Mouse (Mus musculus) left cerebral cortex, postnatal 10 days (tissue): Measurements from ENCODE around the gene Krt76. TPM values are rescaled to one million over a fixed set of nuclear protein-coding genes. Genes with fewer than 3 reads are reported as not detected.

Source experiments
- DNase-seq, 2 experiments: peaks; one replicate each; pipeline ENCODE4 v3.0.0; 2021 to 2022; ENCODE audit warnings: low spot score in 2 of 2, mixed read lengths in 1 of 2; ENCODE audit errors: extremely low spot score in 1 of 2
- intact Hi-C: fragments of 180-260 bp; cut with DNase I; formaldehyde crosslinking; loops from one replicate; pipeline ENCODE4 v1.15.1; 2025
- microRNA-seq: library from miRNA; unstranded; fragments of <30 nt; microRNA quantifications from one replicate; pipeline ENCODE4 v1.2.0, GENCODE M21; 2022
- total RNA-seq, 2 experiments: library from RNA; stranded (reverse); gene quantifications; 2 replicates each; pipeline ENCODE4 v1.2.3; 2021

Krt76 gene
- total RNA-seq, 2 experiments from 2014 or later: not detected

- DNase-seq: peak; percentile 41 to 68
- intact Hi-C loops: no loop called here
These were observed 23.3 kb downstream of the Krt76 start, which contains the start of gene Krt77 for GRCm38 (mm10) chr15:101869431-101869830. Krt77 (minus strand) TSS chr15:101869705.

GRCm38 (mm10) chr15:101866754-101867153 is 26.0 kb downstream of the Krt76 start:
- peak in 1 of 2 experiments; percentile 38 for DNase-seq

GRCm38 (mm10) chr15:101860421-101861130 is 32.1 kb downstream of the Krt76 start:
- intact Hi-C loops: no loop called here
- peak in 1 of 2 experiments; percentile 37 for DNase-seq

More at GRCm38 (mm10) chr15:101866754-101867153, 26.0 kb downstream of the Krt76 start:
- intact Hi-C loops: no loop called here

- intact Hi-C loops: no loop called here
- peak in 1 of 2 experiments; percentile 60 for DNase-seq
These were observed 33.0 kb downstream of the Krt76 start for GRCm38 (mm10) chr15:101859735-101860170.

- DNase-seq: no peak
- intact Hi-C loops: no loop called here
These were observed 33.9 kb downstream of the Krt76 start for GRCm38 (mm10) chr15:101858673-101859425.

GRCm38 (mm10) chr15:101856696-101857095 is 36.0 kb downstream of the Krt76 start:
- DNase-seq: no peak

GRCm38 (mm10) chr15:101855732-101856131 is 37.0 kb downstream of the Krt76 start:
- intact Hi-C loops: no loop called here
- DNase-seq: no peak

More at GRCm38 (mm10) chr15:101856696-101857095, 36.0 kb downstream of the Krt76 start:
- intact Hi-C loops: no loop called here

- DNase-seq: no peak
- intact Hi-C loops: no loop called here
These were observed 38.4 kb downstream of the Krt76 start for GRCm38 (mm10) chr15:101854294-101854693.

- no peak for DNase-seq
- intact Hi-C loops: no loop called here
These were observed 40.1 kb downstream of the Krt76 start for GRCm38 (mm10) chr15:101852571-101852970.

GRCm38 (mm10) chr15:101850694-101851093 is 42.0 kb downstream of the Krt76 start, which contains the start of gene Krt1:
Krt1 (minus strand) TSS chr15:101850794.
- intact Hi-C loops: no loop called here
- no peak for DNase-seq

- peak in 1 of 2 experiments; percentile 65 for DNase-seq
- intact Hi-C loops: no loop called here
These were observed 46.7 kb downstream of the Krt76 start for GRCm38 (mm10) chr15:101845971-101846403.

- intact Hi-C loops: no loop called here
- no peak for DNase-seq
These were observed 49.5 kb downstream of the Krt76 start for GRCm38 (mm10) chr15:101843192-101843591.

GRCm38 (mm10) chr15:101834784-101835328 is 57.9 kb downstream of the Krt76 start:
- DNase-seq: no peak
- intact Hi-C loops: no loop called here

Small RNA genes within 50 kb of the gene (microRNA-seq; reads per million reads assigned to microRNA genes)
- not detected for gene Gm44356

Other genes starting within 250 kb of the Krt76 start
- gene Gm5478, start 245.5 kb downstream of the Krt76 start, total RNA-seq: not detected
- gene Krt6b, start 212.6 kb downstream of the Krt76 start, total RNA-seq: not detected
- not detected for gene Krt6a, start 198.6 kb downstream of the Krt76 start, total RNA-seq
- not detected for gene Krt5, start 180.0 kb downstream of the Krt76 start, total RNA-seq
- gene Krt71, start 149.8 kb downstream of the Krt76 start, total RNA-seq: not detected
- gene Krt72, start 106.5 kb downstream of the Krt76 start, total RNA-seq: not detected
- 1 to 10 TPM; 1.0 to 1.6 TPM for gene Krt73, start 90.6 kb downstream of the Krt76 start, total RNA-seq
- gene Krt2, start 74.8 kb downstream of the Krt76 start, total RNA-seq: under 1 TPM; 0.16 to 0.34 TPM
- 1 to 10 TPM; 4.4 to 4.5 TPM for gene Krt1, start 42.1 kb downstream of the Krt76 start, total RNA-seq
- 10 to 100 TPM; 13.1 to 17.9 TPM for gene Krt77, start 23.2 kb downstream of the Krt76 start, total RNA-seq
- gene Krt4, start 31.8 kb upstream of the Krt76 start, total RNA-seq: not detected
- gene Krt79, start 47.4 kb upstream of the Krt76 start, total RNA-seq: not detected
- gene Krt78, start 61.4 kb upstream of the Krt76 start, total RNA-seq: under 1 TPM in 1 of 2 experiments, not detected in 1; 0.09 TPM
- not detected for gene Krt8, start 111.6 kb upstream of the Krt76 start, total RNA-seq
- under 1 TPM in 1 of 2 experiments, not detected in 1; 0.77 TPM for gene Krt18, start 135.3 kb upstream of the Krt76 start, total RNA-seq
- 100 to 1,000 TPM; 176 to 177 TPM for gene Eif4b, start 180.9 kb upstream of the Krt76 start, total RNA-seq
- 10 to 100 TPM; 12.2 to 13.1 TPM for gene Tns2, start 207.5 kb upstream of the Krt76 start, total RNA-seq
- gene Spryd3, start 243.3 kb upstream of the Krt76 start, total RNA-seq: 100 to 1,000 TPM; 149 to 150 TPM